Mouse (Mus musculus): ENCODE data around the gene Setd7. TPM values are rescaled to one million over a fixed set of nuclear protein-coding genes. Genes with fewer than 3 reads are reported as not detected.

The Setd7 gene
- polyA plus RNA-seq, 1 experiment: 62.2 TPM

DNA sequence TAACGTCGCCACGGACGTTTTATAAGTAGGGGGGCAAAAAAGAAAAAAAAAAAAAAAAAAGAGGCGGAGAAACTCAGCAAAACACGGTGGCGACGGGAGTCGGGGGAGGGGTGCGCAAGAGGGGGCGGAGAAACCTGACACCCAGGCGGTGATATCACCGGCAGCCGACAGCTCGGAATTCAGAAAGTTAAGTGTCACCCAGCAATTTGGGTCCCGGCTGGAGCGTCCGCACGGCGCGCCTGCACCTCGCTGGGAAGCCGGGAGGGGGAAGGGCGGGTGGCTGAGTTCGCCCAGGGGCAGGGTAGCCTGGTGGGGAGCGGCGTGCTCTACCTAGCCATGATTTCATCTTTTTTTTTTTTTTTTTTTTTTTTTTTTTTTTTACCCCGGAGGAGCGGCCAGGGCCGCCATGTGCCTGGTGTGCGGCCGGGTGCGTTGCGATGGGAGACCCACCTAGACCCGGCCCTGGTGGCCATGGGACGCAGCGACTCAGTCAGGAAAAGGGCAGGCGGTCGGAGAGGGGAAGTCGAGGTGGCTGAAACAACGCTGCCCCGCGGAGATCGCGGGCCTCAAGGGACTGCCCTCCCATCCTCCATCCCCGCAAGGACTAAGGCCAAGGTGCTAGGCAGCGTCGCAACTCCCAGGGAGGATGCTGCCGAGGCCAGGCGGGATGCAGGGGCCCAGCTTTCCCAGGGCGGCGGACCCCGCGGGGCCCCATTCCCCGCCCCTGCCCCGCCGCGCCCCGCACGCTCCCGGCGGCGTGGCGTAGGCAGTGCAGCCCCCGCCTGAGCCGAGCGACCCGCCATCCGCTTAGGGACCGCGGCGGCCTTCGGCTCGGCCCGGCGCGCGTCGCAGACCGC, 857 bp downstream of the Setd7 start:
- peak; percentile 37 to 80 for DNase-seq (ENCODE audit: extremely low spot score in 1 of 2, low spot score in 1 of 2)

DNA sequence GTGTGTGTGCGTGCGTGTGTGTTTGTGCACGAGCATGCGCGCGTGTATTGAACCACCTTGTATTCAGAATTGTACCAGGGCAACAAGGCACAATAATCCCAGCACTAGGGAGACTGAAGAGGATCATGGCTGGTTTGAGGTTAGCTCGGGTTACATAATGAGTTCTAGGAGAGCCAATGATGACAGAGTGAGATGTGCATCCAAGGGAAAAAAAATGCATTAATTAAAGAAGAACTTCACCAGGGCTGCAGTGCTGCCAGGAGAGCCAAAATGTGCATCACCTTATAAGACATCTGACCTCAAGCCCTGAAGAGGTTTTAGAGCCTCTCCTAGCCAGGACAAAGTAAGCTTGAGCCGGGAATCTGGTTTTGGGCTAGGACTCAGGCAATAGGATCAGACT, 5.1 kb downstream of the Setd7 start:
- no peak for DNase-seq (ENCODE audit: extremely low spot score in 1 of 2, low spot score in 1 of 2)

DNA sequence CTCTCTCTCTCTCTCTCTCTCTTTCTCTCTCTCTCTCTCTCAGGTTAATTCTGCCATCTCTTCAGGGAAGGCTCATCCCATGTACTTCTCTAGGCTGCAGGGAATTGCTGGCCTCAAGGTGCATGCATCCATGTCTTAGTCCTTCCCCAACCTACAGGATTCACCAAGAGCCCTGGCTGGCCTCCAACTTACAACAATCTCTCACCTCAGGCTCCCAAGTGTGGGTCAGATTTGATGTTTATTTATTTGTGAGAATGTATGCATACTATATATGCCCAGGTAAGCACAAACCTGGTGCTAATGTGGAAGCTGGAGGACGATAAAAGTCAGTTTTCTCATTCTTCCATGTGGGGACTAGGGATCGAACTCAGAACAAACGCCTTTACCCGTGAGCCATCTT, 5.8 kb downstream of the Setd7 start:
- no peak for DNase-seq (ENCODE audit: extremely low spot score in 1 of 2, low spot score in 1 of 2)

DNA sequence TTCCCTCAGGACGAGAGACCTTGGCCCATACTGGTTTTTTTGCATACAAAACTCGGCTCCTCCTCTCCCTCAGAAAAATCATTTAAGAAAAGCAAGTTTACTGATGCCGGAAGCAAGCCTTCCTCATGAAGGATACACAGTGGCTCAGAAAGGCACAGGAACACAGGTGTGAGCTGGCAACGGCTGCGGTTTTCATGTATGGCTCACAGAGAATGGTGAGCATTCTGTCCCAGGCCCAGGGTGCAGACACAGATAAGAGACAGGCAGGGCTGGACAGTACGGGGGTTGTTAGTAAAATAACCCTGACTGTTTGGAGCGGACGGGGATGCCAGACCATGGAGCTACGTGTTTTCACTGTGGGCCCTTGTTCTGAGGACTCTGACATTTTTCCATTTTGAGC, 6.6 kb downstream of the Setd7 start:
- no peak for DNase-seq (ENCODE audit: extremely low spot score in 1 of 2, low spot score in 1 of 2)

DNA sequence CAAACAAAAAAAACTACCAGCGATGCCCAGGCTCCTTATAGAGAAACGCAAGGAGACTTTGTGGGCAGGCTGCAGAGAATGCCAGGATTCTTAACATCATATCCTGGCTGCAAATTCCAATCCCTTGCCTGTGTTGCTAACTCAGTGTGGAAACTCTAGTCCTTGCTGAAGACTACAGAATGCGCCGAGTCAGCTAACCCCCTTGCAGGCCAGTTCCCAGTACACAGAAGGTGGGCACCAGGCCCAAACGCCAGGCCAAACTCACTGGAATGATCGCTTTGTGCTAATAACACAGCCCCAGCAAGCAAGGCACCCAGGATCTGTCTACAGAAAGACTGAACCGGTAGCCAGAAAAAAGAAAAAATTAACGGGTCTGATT, 7.2 kb downstream of the Setd7 start:
- DNase-seq (ENCODE audit: extremely low spot score in 1 of 2, low spot score in 1 of 2): peak in 1 of 2 experiments; percentile 44

DNA sequence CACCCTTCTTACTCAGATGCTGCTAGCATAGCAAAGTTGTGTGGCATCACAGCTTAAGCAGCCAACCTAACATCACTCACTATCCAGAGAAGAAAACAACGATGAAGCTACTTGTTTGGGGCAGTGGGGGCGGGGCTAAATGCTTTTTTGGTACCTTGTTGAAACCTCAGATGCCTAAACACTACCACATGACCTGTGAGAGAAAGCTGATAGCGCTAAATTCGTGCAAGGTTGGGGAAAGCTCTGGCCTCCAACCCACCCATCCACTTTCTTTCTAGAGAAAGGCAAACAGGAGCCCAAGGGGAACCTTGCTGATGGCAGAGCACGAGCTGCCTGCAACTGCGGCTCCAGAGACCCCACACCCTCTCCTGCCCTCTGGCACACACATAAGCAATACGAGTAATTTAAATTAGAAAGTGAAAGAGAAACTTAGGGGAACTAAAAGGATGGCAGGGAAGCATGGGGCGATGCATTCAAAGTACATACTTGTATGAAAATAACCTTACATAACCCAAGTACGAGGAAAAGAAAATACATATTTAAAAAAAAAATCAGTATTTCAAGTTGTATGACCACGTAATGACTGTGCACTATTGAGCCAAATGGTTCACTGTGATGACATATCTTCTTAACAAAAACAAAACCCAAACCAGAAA, 7.7 kb downstream of the Setd7 start:
- DNase-seq (ENCODE audit: extremely low spot score in 1 of 2, low spot score in 1 of 2): no peak

DNA sequence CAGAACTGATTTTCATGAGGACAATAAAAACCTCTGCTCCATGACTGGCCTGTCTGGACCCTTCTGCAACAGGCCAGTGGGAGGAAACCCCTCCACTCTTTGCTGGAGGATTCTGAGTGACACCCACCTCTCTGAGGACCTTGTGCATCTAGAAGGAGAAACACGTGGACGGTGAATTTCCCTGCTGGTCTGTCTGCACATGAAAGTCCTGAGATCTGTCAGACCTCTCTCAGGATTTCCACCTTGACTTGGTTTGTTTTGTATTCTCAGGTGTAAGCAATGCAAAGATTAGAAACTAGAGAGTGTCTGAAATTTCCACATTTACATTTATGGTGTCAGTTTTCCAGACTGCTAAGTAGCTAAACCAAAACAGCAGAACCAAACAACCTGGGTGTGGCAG, 8.5 kb downstream of the Setd7 start:
- no peak for DNase-seq (ENCODE audit: extremely low spot score in 1 of 2, low spot score in 1 of 2)

DNA sequence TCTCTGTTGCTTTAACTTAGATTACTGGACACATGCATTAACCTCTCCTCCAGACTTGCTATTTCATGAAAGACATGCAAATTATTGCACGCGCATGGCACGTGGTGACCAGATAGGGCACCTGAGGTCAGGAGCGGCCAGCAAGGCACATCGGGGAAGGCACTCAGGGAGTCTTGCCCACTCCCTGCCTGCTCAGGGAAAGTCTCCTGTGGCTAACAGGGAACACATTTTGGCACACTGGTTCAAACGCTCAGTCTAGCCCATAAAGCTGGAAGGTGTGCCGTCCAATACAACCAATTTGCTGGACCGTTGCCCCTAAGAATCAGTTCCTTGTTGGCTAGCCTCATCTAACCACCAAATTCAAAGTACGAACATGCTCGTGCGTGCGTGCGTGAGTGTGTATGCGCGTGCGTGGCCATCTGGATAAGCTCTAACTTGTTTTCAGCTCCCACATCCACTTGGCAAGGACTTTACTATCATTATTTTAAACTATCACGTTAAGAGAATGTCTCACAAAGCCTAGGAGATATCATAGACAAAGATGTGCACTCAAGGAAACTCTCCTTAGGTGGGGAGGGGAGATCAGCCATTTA, 11.6 kb downstream of the Setd7 start:
- DNase-seq (ENCODE audit: extremely low spot score in 1 of 2, low spot score in 1 of 2): no peak

DNA sequence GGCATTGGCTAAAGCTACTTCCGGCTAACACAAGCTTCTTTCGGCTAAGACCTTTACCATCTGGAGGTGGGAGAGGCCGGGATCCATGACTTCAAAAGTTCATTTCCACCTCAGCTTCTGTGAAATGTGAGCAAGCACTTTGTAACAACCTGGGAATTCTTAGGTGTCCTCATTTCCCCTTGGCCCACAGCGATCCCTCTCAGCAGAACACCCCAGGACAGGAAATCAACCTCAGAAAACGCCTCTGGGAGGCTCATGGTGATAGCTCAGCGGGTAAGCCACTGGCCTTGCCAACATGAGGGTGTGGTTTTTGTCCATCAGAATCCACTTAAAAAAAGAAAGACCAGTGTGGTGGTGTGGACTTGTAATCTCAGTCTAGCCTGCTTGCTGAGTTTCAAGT, 13.1 kb downstream of the Setd7 start:
- no peak for DNase-seq (ENCODE audit: extremely low spot score in 1 of 2, low spot score in 1 of 2)

DNA sequence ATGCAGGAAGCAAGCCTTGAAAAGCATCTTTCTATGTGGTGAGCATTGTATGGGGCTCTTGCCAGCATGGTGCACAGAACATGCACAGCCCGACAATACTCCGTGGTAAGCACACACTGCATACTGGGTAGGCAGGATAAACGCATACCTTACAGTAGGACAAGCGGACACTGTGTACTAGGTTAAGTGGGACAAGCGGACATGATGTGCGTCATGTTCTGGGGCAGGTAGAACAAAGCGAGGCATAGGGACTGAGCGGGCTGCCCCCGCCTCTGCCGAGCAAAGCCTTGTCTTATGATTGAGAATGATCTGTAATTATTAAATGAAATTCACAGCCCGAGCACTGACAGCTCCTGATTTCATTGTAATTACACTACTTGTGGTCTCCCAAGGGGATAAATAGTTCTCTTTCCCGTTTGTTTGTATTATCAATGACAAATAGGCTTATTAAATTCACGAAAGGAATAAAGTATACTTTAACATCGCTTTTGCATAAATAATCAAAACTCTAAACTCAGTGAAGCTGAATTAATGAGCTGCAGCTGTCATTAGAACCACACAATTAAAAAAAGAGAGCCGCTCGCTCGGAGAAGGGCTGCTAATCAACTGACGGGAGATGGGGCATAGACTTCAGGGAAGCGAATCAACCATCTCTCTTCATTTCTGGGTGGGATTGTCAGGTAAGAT, 16.1 kb downstream of the Setd7 start:
- DNase-seq (ENCODE audit: extremely low spot score in 1 of 2, low spot score in 1 of 2): no peak

DNA sequence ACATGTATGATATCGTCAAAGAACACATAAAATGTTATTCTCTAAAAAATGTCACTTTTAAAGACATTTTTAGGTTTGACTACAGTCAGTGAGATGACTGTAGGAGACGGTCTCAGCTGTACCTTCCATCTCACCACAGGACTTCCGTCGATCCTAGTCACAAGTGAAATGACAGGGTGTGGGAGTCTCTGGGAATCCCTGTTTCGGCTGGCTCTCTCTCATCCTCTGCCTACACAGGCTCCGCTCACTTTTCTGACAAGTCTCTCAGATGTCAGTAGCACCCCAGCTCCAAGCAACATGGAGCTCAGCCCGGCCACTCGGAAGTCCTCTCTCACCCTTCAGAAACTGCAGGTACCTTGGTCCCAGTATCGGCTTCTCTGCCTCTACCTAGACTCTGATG, 20.0 kb downstream of the Setd7 start:
- peak in 1 of 2 experiments; percentile 28 for DNase-seq (ENCODE audit: extremely low spot score in 1 of 2, low spot score in 1 of 2)

DNA sequence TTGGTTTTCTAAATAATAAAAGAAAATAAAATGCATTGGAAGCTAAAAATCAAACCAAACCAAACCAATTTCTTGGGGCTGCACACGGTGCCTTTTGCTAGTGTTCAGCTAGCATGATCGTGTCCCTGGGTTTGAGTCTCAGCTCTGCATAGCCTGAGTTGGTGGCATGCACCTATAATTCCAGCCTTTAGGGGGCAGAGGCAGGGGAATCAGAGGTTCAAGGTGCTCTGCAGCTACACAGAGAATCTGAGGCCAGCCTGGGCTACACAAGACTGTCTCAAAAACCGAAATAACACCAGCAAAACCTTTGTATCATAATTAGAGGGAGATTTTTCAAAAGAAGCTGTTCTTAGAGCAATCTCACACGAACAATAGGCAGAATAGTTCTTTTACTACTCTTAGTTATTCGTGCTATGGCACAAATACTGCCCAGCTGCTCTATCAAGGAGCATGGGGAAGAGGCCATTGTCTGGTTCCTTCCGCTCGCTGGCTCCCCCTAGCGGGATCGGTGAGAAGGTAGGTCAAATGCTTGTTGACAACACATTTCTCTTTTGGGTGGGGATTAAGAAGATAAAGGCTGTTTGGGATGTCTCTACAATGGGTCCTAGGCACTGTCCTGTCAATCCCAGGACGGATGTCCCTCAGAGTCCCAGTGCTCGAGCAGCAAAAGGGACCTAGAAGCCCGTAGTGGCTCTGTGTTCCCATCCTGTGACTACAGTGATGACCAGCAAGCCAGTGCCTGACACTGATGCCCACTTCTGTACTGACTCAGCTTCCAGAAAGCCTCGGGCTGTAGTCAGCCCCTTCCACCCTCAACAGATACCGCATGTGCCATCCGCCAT, 20.9 kb downstream of the Setd7 start:
- peak in 1 of 2 experiments; percentile 70 for DNase-seq (ENCODE audit: extremely low spot score in 1 of 2, low spot score in 1 of 2)

DNA sequence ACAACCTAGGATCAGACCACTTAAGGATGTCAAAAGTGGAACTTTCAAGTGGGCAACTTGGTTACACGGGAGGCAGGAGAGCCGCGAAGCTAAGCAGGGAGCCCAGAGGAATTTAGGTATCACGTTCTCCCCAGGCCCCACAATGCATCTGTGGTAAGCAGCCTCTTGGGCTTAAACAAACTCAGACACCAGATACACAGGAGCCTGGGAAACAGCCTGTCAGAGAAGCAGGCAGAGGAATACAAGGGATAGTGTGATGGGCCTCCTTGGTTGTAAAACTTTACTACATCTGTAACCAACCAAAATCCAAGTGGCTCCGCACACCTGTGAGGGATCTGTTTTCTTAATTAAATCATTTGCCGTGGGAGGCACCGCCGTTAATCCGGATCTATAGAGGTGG, 26.7 kb downstream of the Setd7 start:
- DNase-seq (ENCODE audit: extremely low spot score in 1 of 2, low spot score in 1 of 2): no peak

DNA sequence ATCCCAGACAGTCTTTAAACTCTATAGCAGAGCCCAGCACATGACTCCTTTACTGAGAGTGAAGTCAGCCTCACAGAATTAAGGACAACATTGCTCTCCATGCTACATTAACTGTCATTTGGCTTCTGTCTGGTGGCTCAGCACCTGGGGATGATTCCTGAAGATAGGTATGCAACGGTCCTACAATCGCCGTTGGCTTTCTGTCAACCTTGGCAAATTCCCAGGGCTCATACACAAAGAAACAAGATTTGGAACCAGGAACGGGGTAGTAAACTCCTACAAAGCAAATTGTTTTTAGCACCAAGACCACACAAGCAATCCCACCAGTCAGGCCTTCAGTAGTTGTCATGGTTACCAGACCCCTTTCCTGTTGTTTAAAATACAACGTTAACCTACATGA, 27.1 kb downstream of the Setd7 start:
- DNase-seq (ENCODE audit: extremely low spot score in 1 of 2, low spot score in 1 of 2): no peak

DNA sequence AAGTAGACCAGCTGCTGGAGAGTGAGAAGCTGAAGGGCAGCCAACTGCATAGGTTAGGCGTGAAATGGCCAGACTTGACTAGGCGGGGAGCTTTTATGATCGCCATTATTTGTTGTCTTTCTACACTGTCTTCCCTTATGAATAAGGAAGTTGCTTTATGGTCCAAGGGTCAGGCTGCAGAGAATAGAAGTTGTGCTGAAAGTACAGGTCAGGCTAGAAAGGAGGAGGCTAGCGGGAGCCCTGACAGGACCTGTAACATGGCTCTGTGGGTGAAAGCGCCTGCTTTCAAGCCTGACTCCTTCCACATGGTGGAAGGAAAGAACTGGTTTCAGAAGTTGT, 28.4 kb downstream of the Setd7 start:
- DNase-seq (ENCODE audit: extremely low spot score in 1 of 2, low spot score in 1 of 2): no peak

DNA sequence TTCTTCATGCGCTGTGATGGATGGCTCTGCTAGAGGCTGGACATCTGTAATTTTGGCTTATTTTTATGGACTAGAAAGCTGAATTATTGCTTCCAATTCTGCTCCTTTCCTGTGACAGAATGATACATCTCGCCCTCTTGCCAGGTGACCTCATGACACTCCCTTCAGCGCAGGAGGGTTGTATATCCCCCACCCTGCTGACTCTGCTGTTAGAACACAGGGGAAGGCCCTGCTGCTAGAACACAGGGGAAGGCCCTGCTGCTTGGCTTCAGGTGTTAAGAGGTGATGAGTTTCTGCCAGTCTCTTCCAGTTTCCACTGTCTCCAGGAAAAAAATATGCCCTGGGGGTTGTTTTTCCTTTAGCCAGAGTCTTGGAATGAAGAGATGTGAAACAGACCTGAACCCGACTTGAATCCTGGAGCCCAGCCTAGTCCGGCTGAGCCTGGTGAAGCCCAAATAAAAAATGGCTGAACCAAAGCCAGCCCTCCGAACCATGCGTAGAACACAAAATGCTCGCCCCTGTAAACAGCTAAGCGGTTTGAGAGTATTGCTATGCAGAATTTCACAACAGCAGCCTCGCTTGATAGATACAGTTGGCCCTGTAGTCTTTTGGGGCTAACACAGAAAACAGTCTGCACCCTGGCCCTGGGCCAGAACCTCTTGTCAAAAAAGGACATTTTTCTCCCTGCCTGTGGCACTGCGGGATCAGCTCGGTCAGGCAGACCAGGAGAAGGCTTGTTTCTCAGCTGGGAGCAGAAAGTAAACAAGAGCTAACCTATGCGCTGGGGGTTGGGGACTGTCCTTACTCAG, 29.0 kb downstream of the Setd7 start:
- DNase-seq (ENCODE audit: extremely low spot score in 1 of 2, low spot score in 1 of 2): no peak

DNA sequence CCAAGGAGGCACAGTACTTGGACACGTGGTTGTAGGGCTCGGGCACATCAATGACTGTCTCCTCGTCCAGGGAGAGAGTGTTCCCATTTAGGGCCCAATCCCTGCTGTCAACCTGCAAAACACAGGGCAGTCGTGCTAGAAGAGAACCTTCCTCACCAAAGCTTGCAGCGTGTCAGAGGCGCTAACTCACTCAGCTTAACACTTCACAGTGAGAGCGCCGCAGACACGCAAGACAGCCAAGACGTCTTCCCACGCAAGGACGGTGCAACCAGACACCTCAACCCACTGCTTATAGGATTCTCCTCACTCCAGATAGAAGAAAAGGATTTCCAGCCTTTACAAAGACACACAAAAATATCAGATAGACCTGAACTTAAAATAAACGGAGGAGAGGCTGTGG, 33.8 kb downstream of the Setd7 start:
- peak; percentile 79 to 81 for DNase-seq (ENCODE audit: extremely low spot score in 1 of 2, low spot score in 1 of 2)

DNA sequence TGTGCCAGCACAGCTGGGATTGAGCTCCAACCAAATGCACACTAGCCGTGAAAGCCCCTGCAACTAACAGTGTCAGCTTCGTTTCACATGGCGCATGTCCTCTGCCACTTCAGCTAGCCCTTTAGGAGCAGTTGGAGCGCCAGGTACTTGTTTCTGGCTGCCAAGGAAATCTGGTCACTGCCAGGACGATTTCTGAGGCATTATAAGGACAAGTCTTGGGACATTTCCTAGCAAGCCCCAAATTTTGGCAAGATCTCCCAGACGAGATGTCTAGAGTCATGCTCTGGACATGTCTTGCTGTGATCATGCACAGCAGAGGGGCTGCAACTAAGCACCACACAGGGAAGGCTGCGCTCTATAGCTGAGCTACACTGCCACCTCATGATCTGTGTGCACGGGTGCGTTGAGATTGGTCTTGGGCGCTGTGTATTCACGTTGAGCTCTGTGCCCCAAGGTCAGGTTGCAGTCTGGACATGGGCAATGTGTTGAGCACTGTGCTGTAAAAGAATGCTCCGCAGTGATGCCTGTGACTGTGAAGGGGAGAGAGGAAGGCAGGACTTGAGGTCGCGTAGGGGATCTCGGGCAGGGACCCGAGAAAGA, 35.4 kb downstream of the Setd7 start:
- no peak for DNase-seq (ENCODE audit: extremely low spot score in 1 of 2, low spot score in 1 of 2)

DNA sequence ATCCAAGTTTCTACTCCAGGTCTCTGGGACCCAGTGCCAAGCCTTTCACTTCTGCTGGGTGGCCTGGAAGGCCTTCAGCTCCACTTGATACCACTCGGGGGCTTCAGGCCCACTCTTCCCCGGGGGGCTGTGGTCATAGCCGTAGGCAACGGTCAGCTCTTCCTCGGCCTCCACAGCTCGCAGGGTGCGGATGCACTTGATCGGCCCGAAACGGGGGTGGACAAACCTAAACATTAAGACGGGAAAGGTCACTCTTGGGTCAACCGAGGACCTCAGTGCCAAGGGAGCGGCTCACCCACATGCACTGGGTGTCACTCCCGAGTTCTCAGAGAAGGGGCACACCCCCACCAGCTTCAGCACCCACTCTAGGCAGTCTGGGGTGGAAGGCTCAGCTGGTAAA, 39.4 kb downstream of the Setd7 start:
- DNase-seq (ENCODE audit: extremely low spot score in 1 of 2, low spot score in 1 of 2): no peak
